Mouse (Mus musculus): ENCODE measurements at regions not wholly inside any gene's neighbourhood (a gene's known extent, or its start where the extent isn't known, plus 50 kb on each side); places are given as distances from the start of the nearest gene placed in this dataset.

DNA sequence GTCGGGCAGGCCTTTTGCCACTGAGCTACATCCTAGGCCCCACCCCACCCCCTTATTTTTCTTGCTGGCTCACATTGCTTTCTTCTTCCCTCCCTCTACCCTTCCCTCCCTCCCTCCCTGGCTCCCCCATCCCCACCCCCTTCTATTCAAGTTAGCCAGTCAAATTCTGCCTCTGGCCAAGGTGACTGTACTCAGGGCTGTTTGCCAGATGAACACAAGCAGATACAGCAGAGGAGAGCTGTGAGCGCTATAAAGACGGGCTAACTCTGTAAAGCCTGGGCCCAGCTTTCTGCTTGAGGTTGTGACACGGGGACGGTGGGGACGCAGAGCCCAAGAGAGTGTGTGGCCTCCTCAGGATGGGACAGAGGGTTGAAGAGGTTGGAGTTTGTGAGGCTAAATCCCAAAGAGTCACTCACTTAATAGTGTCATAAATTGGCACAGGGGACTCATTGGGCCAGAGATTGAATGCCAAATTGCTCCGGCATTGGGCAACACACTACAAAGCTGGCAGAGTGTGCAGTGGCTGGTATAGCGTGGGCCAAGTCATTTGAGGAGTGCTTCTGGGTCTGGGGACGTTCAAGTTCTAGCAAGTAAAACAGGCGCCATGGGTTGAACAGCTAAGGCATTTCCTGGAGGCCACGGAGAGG, 110.8 kb downstream of the 2410131K14Rik start:
- Histone ChIP-seq H3K36me3 (no peaks in the 10 kb centered on the region), H3K27ac (replicated peaks) (peak overlapping the region; percentile 69), H3K4me3 (no peak overlapping the region), H3K27me3 (no peaks in the 10 kb centered on the region), H3K9me3 (no peaks in the 10 kb centered on the region), H3K4me1 (peaks cover 22% of the 10 kb centered on the region), H3K9ac (replicated peaks) (no peak overlapping the region), H3K4me2 (replicated peaks) (no peak overlapping the region)
- WGBS: 30% methylated on average over 11 of the region's 11 CpGs
- ATAC-seq (replicated peaks): 0 out of 2 replicates have a peak, but pooled peaks have one; percentile 57

DNA sequence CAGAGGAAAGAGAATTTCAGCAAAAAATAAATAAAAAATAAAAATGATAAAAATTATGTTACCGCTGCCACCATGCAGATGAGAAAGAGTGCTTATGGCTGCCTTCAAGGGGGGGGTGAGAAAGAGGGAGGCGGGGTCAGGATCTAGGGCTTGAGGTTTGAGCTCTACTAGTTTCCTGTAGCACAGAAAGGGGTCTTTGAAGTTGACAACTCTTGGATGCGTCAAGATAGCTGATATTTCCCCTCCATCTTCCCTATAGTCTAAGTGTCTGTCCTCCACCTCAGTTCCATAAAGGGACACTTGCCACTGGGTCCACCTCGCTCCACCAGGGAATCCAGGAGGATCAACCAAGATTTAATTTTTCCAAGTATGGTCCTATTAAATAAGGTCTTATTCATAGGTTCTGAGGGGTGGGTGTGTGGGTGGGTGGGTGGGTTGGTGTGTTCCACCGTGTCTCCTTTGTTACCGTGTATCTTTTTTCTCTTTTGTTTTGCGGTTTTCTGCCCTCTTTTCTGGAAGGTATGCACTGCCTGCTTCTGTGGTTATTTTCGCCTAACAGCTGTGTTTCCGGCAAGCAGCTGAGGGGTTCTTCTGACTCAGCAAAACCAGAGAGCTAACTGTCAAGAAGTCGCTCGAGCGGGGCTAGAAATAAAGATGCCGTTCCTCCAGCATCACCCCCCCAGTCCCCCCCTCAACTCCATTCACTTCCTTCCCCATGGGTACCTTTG, 114.8 kb downstream of the 2410131K14Rik start:
- no peak for ATAC-seq (replicated peaks)
- whole genome bisulfite sequencing: 66% methylated on average over 13 of the region's 13 CpGs
- peak overlapping the region; percentile 11; the same call in 1 of the 2 replicates for H3K27ac ChIP-seq (replicated peaks)
- H3K9ac ChIP-seq (replicated peaks): no peak overlapping the region
- no peaks in the 10 kb centered on the region for H3K27me3 ChIP-seq
- no peak overlapping the region for H3K4me2 ChIP-seq (replicated peaks)
- peaks cover 19% of the 10 kb centered on the region for H3K4me1 ChIP-seq
- H3K36me3 ChIP-seq: no peaks in the 10 kb centered on the region
- no peak overlapping the region for H3K4me3 ChIP-seq
- H3K9me3 ChIP-seq: no peaks in the 10 kb centered on the region

DNA sequence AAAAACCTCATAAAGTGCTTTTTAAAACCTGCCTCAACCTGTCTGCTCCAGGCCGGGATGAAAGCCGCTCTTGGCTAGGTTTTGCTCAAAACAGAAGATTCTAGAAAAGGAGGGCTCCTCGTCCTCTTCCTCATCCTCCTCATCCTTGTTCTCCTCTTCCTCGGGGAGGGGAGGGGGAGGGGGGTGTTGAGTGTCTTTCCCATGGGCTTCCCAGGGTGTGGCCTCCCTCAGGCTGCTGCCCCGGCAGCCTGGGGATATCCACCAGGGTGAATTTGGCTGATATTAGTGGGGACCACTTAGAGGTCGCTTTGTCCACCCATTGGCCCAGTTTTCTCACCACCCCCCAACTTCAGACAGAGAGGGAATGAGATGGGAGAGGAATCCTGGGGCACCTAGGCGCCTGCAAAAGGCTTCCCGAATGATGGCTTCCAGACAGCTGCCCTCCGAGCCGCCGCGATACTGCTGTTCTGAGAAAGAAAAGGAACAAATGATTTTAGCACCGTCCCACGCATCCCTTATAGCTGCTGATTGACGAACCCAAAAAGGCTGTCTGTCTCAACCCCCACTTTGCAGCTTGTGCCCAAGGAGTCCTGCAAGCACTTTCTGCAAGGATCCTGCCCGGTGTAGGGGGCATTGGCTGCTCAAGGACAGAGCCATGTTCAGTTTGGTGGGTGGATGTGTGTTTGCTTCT, 115.5 kb downstream of the 2410131K14Rik start:
- Histone ChIP-seq H3K9me3 (no peaks in the 10 kb centered on the region), H3K9ac (replicated peaks) (no peak overlapping the region), H3K36me3 (no peaks in the 10 kb centered on the region), H3K4me1 (peaks cover 12% of the 10 kb centered on the region), H3K4me2 (replicated peaks) (no peak overlapping the region), H3K27ac (replicated peaks) (no peak overlapping the region), H3K27me3 (no peaks in the 10 kb centered on the region), H3K4me3 (no peak overlapping the region)
- WGBS: 77% methylated on average over 16 of the region's 16 CpGs
- ATAC-seq (replicated peaks): no peak

DNA sequence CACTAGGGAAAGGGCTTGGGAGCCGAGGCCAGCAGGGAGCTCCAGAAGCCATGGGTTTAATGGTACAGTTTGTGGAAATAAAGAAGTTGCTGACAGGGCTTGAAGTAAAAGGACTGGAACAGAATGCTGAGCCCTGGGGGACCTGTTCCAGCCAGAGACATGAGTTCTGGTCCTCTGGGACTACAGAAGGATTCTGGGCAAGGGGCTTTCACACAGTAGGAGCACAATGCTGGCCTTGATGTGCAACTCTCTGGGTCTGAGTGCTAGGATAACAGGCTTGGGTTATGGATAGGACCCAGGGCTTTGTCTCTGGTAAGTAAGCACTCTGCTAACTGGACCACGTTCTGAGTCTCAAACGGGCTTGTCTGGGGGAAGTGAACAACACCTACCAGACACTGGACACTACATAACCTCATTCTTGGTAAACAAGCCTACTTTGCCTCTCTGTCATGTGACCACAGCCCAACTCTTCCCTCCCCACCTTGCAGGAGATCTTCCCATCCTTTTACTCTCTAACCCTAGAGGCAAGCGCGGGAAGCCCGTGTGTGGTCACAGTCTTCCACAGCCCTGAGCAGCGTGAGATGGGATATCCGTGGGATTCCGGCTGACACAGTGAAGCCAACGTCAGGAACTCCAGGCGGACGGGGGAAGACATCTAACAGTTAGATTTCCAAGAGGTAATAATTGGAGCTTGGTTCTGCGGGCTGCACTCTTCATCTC, 116.3 kb downstream of the 2410131K14Rik start:
- peaks cover 4% of the 10 kb centered on the region; the same call in 1 of the 2 replicates for H3K4me1 ChIP-seq
- H3K4me2 ChIP-seq (replicated peaks): no peak overlapping the region
- no peak overlapping the region for H3K4me3 ChIP-seq
- no peak for ATAC-seq (replicated peaks)
- H3K9ac ChIP-seq (replicated peaks): no peak overlapping the region
- H3K9me3 ChIP-seq: no peaks in the 10 kb centered on the region
- no peaks in the 10 kb centered on the region for H3K36me3 ChIP-seq
- no peak overlapping the region for H3K27ac ChIP-seq (replicated peaks)
- H3K27me3 ChIP-seq: no peaks in the 10 kb centered on the region
- WGBS: 85% methylated on average over 13 of the region's 13 CpGs

DNA sequence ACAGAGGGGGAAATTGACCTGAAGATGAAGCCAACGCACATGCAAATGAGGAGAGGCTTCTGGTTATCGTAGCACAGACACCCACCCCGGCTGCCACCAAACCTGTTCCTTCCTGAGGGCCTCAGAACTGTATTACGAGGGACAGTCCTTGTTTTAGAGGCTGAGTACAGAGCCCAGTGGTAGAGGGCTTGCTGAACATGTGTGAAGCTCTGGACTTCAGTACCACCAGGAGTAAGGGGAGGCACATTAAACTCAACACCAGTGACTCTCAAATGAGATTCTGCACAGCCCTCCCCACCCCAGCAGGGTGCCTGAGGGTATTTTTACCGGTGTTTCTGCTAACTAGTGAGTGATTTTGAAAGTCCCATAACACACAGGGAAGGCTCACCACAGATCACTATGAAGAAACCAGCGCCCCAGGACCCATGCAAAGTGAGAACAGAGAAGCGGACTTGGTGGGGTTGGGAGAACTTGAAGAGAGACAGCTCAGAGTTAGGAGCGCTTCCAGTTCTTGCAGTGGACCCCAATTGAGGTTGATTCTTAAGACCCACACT, 116.9 kb downstream of the 2410131K14Rik start:
- Histone ChIP-seq H3K9me3 (no peaks in the 10 kb centered on the region), H3K36me3 (no peaks in the 10 kb centered on the region), H3K27ac (replicated peaks) (no peak overlapping the region), H3K9ac (replicated peaks) (no peak overlapping the region), H3K4me3 (no peak overlapping the region), H3K4me2 (replicated peaks) (no peak overlapping the region), H3K27me3 (no peaks in the 10 kb centered on the region), H3K4me1 (no peaks in the 10 kb centered on the region)
- no peak for ATAC-seq (replicated peaks)
- 81% methylated on average over 8 of the region's 8 CpGs for WGBS

DNA sequence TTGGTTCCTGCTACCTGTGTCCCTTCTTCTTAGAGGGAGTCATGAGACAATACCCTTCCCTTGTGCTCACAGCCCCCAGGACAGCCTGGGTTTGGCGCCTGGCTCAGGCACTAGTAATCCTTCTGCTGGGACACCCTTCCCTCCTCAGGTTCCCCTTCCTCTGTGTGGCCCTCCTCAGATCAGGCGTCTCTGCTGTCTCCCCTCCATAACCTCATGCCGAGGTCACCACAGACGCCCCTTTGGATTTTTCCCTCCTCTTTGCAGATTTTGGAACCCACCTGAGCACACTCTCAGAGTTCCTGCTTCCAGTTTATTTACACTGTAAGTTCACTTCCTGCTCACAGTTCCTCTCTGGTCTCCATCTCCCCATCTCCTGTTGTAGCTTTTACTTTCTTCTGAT, 117.7 kb downstream of the 2410131K14Rik start:
- Histone ChIP-seq H3K4me3 (no peak overlapping the region), H3K27ac (replicated peaks) (no peak overlapping the region), H3K4me2 (replicated peaks) (no peak overlapping the region), H3K36me3 (no peaks in the 10 kb centered on the region), H3K9me3 (no peaks in the 10 kb centered on the region), H3K4me1 (no peaks in the 10 kb centered on the region), H3K9ac (replicated peaks) (no peak overlapping the region), H3K27me3 (no peaks in the 10 kb centered on the region)
- WGBS: 71% methylated on average over 4 of the region's 4 CpGs
- no peak for ATAC-seq (replicated peaks)

DNA sequence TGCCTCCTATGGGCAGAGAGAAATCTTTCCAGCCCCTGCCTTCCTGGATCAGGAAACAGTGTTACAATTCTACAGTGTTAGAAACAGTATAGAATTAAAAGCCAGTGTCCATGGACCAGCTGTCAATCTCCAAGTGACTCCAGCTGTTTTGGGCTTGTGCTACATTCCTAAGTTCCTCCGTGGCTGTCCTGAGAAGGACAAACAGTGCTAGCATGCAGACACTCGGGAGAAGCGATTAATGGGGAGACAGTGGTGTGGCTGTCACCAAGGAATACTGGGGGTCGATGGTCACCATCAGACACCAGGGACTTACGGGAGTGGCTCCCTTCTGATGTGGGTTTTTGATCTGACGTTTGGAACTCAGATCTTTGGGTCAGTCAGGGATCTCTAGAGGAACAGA, 118.1 kb downstream of the 2410131K14Rik start:
- Histone ChIP-seq H3K4me3 (no peak overlapping the region), H3K9ac (replicated peaks) (no peak overlapping the region), H3K27me3 (no peaks in the 10 kb centered on the region), H3K27ac (replicated peaks) (no peak overlapping the region), H3K4me1 (no peaks in the 10 kb centered on the region), H3K36me3 (no peaks in the 10 kb centered on the region), H3K4me2 (replicated peaks) (no peak overlapping the region), H3K9me3 (no peaks in the 10 kb centered on the region)
- 83% methylated on average over 6 of the region's 6 CpGs for WGBS
- ATAC-seq (replicated peaks): no peak

DNA sequence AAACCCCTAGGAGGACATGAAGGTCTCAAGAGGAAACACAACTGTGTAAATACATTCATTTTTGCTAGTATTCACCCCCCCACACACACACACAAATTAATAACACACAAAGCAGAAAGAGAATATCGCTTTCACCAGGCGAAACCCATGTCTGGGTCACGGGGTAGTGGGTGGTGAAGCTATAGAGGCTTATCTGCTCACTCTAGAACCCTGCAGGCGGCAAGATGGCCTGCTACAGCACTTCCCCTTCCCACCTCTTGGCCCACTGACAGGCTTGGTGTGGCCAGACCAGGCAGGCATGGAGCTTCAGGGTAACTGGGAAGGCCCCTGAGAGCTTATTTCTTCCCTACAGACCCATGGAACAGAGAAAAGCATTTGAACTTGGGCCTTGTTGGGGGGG, 119.6 kb downstream of the 2410131K14Rik start:
- H3K9me3 ChIP-seq: no peaks in the 10 kb centered on the region
- H3K36me3 ChIP-seq: no peaks in the 10 kb centered on the region
- H3K9ac ChIP-seq (replicated peaks): no peak overlapping the region
- WGBS: 97% methylated on average over 4 of the region's 4 CpGs
- no peak overlapping the region for H3K27ac ChIP-seq (replicated peaks)
- no peak for ATAC-seq (replicated peaks)
- H3K27me3 ChIP-seq: no peaks in the 10 kb centered on the region
- no peak overlapping the region for H3K4me3 ChIP-seq
- H3K4me1 ChIP-seq: no peaks in the 10 kb centered on the region
- H3K4me2 ChIP-seq (replicated peaks): no peak overlapping the region

DNA sequence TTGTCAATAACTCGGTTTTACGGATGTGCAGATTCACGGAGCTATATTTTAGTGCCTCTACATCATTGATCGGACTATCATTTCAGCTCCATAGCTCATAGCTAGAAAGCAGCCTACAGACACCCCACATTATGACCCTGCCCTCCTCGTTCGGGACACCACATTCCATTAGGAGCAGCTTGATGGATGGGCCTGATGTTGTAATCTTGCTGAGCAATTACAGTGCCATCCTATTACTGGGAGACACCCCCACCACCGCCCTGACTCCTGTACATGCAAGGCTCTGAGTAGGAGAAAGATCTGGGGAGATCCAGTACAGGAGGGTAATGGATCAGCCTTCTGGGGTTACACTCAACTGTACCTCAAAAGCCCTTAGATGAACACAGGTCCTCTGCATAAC, 120.2 kb downstream of the 2410131K14Rik start:
- H3K4me3 ChIP-seq: no peak overlapping the region
- no peak for ATAC-seq (replicated peaks)
- H3K9ac ChIP-seq (replicated peaks): no peak overlapping the region
- H3K27ac ChIP-seq (replicated peaks): no peak overlapping the region
- H3K4me2 ChIP-seq (replicated peaks): no peak overlapping the region
- no peaks in the 10 kb centered on the region for H3K27me3 ChIP-seq
- no peaks in the 10 kb centered on the region for H3K36me3 ChIP-seq
- WGBS: 92% methylated on average over 7 of the region's 7 CpGs
- H3K4me1 ChIP-seq: no peaks in the 10 kb centered on the region
- H3K9me3 ChIP-seq: no peaks in the 10 kb centered on the region

DNA sequence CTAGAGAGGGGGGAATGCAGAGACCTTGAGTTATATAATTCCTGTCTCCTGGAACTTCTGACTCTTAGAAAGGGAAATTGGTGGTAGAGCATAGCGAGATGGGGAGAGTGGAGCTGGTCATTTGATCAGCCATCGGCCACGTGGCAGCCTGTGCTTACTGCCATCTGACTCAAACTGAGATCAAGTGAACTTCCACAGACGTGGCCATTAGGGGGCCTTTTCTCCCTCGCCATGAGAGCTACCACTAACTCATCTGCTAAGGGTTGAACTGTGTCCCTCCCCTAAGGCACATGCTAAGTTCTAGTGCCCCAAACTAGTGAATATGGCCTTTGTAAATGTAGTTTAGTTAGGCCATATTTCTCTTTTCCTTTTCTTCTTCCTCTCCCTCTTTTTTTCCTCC, 120.6 kb downstream of the 2410131K14Rik start:
- H3K27ac ChIP-seq (replicated peaks): no peak overlapping the region
- H3K4me1 ChIP-seq: no peaks in the 10 kb centered on the region
- H3K4me2 ChIP-seq (replicated peaks): no peak overlapping the region
- no peak for ATAC-seq (replicated peaks)
- no peaks in the 10 kb centered on the region for H3K9me3 ChIP-seq
- no peaks in the 10 kb centered on the region for H3K36me3 ChIP-seq
- 38% methylated on average over 5 of the region's 5 CpGs for WGBS
- H3K9ac ChIP-seq (replicated peaks): no peak overlapping the region
- no peak overlapping the region for H3K4me3 ChIP-seq
- no peaks in the 10 kb centered on the region for H3K27me3 ChIP-seq

DNA sequence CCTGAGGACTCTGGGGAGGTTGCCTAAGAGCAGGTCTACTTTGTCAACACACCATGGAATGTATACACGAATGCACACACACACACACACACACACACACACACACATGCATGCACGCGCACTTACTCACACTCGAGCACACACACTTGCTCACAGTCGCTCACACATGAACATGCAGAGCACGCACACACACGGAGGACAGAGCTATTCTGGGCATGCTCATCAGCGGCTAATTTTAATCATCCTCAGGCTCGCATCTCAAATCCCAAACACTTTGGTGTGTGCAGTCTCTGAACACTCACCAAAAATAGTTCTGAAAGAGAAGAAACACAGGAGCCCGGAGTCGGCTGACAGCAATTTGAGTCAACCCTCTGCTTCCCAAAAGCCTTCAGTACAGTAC, 122.0 kb downstream of the 2410131K14Rik start:
- 91% methylated on average over 11 of the region's 11 CpGs for WGBS
- no peaks in the 10 kb centered on the region for H3K9me3 ChIP-seq
- no peaks in the 10 kb centered on the region for H3K27me3 ChIP-seq
- no peak overlapping the region for H3K4me3 ChIP-seq
- H3K9ac ChIP-seq (replicated peaks): no peak overlapping the region
- no peak for ATAC-seq (replicated peaks)
- no peaks in the 10 kb centered on the region for H3K4me1 ChIP-seq
- H3K27ac ChIP-seq (replicated peaks): no peak overlapping the region; the same call in 1 of the 2 replicates
- H3K4me2 ChIP-seq (replicated peaks): no peak overlapping the region
- no peaks in the 10 kb centered on the region for H3K36me3 ChIP-seq

DNA sequence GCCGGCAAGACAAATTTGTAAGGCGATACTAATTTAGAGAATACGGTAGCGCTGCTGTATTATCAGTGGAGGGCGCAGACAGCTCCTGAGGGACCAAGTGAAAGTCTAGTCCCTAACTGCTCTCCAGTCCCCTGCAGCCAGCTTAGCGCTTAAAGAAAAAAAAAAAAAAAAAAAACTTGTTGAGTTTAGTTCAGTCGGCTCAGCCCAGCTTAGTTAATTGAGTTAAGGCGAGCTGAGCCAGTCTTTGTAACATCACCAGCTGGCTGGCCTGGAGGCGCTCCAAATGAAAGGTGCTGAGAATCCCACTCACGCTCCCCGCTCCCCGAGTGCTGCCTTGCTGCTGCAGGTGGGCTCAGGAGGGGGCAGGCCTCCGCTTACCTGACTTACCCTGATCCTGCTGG, 128.6 kb downstream of the 2410131K14Rik start:
- Histone ChIP-seq H3K4me3 (no peak overlapping the region), H3K9ac (replicated peaks) (no peak overlapping the region), H3K27me3 (no peaks in the 10 kb centered on the region), H3K4me1 (peaks cover 12% of the 10 kb centered on the region), H3K36me3 (no peaks in the 10 kb centered on the region), H3K27ac (replicated peaks) (no peak overlapping the region), H3K4me2 (replicated peaks) (peak overlapping the region; percentile 9), H3K9me3 (no peaks in the 10 kb centered on the region)
- WGBS: 3% methylated on average over 13 of the region's 13 CpGs
- ATAC-seq (replicated peaks): 0 out of 2 replicates have a peak, but pooled peaks have one; percentile 26

All from forebrain, embryonic 15.5 days (tissue).